Mouse (Mus musculus): ENCODE results near the gene Zmiz1.

GRCm38 (mm10) chr14:25456666-25457433 lies 2.1 kb upstream of the Zmiz1 start:
- peak; percentile 46 for TF ChIP-seq CTCF (IDR thresholded peaks at IDR 0.05; ENCODE audit: low read depth)
- no peak for TF ChIP-seq EP300 (IDR thresholded peaks at IDR 0.05; ENCODE audit: low read depth)
